Mouse (Mus musculus) midbrain, postnatal 0 days (tissue): ENCODE data around the gene Ell3. TPM values are rescaled to one million over a fixed set of nuclear protein-coding genes. Genes with fewer than 3 reads are reported as not detected.
A peak's percentile ranks its signal among the peaks of the same experiment; 100 is the strongest.

Experiments used
- ATAC-seq: fragments of 200-750 bp; cut with Nextera tagmentation; 2 replicates; pipeline ENCODE4 v1.8.0; 2017; ENCODE audit warnings: moderate number of reproducible peaks, mild to moderate bottlenecking, moderate TSS enrichment, moderate library complexity; ENCODE audit not compliant: low FRiP score
- DNase-seq: peaks from one replicate; pipeline ENCODE4 v3.0.0-alpha.2; 2015; ENCODE audit warnings: low spot score
- H3K27ac ChIP-seq: fragments of 300-500 bp; sonication (generic); 2 replicates; pipeline ENCODE4 v1.5.1; 2014; ENCODE audit warnings: low read depth, mild to moderate bottlenecking, low read length, mixed read lengths
- H3K27me3 ChIP-seq: fragments of 300-500 bp; sonication (generic); 2 replicates; pipeline ENCODE4 v1.6.1; 2014; ENCODE audit warnings: low read length, control low read depth, mixed read lengths; ENCODE audit not compliant: insufficient read depth
- H3K36me3 ChIP-seq: fragments of 300-500 bp; sonication (generic); 2 replicates; pipeline ENCODE4 v1.6.1; 2014; ENCODE audit warnings: low read length, control low read depth, mixed read lengths; ENCODE audit not compliant: insufficient read depth
- H3K4me1 ChIP-seq: fragments of 300-500 bp; sonication (generic); 2 replicates; pipeline ENCODE4 v1.6.1; 2014; ENCODE audit warnings: mild to moderate bottlenecking, control low read depth, antibody characterized with exemption, low read length, mixed read lengths; ENCODE audit not compliant: insufficient read depth
- H3K4me2 ChIP-seq: fragments of 300-500 bp; sonication (generic); 2 replicates; pipeline ENCODE4 v1.6.1; 2014; ENCODE audit warnings: low read depth, mild to moderate bottlenecking, low read length, mixed read lengths; ENCODE audit not compliant: poor library complexity, severe bottlenecking
- H3K4me3 ChIP-seq: fragments of 300-500 bp; sonication (generic); 2 replicates; pipeline ENCODE4 v1.5.1; 2014; ENCODE audit warnings: low read depth, mild to moderate bottlenecking, low read length, moderate library complexity
- H3K9ac ChIP-seq: fragments of 300-500 bp; sonication (generic); replicated peaks from 2 replicates; pipeline ENCODE4 v1.6.1; 2014; ENCODE audit warnings: mild to moderate bottlenecking, low read length, moderate library complexity, mixed read lengths; ENCODE audit not compliant: poor library complexity, severe bottlenecking
- H3K9me3 ChIP-seq: fragments of 300-500 bp; sonication (generic); 2 replicates; pipeline ENCODE4 v1.6.1; 2016; ENCODE audit warnings: low read length, control low read depth
- CTCF ChIP-seq: IDR thresholded peaks from 2 replicates; pipeline ENCODE4 v1.5.1; 2016; ENCODE audit warnings: antibody characterized with exemption, mild to moderate bottlenecking
- WGBS: fragments of 180-500 bp; shearing (Covaris S2); extraction: QIAGEN DNeasy Blood & Tissue Kit; methylation state at CpG from one replicate; pipeline ENCODE4 v1.1.7; 2014; 5-methylcytosine and 5-hydroxymethylcytosine counted together
- polyA plus RNA-seq: library from polyadenylated mRNA; unstranded; fragments of >200 nt; fragmentation: Nextera tagmentation; extraction: Ambion mirVana; gene quantifications from 2 replicates; pipeline ENCODE4 v1.2.1, GENCODE M21; 2015
- total RNA-seq: library from RNA; depleted of rRNA; stranded (reverse); fragments of >200 nt; gene quantifications from 2 replicates; pipeline ENCODE4 v1.2.3, GENCODE M21; 2014

Gene Ell3
- total and polyA plus RNA-seq, 2 experiments from 2014 or later = 0.33 to 2.6 TPM

DNA sequence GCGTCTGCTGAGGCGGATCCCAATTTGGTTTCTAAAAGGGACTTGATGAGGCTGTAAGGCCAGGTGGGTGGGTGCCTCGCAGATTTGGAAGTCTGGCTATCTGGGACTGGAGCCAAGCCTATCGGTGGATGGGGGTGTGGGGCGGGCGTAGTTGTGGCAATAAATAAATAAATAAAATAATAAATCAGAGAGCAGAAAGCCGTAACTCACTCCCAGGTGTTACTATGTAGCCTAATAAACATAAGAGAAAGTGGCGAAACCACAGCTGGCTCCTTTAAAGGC lies 1.1 kb downstream of the Ell3 start:
- peak overlapping the region; percentile 19; the same call in 1 of the 2 replicates for H3K4me3 ChIP-seq
- TF ChIP-seq CTCF = no peak
- H3K9ac ChIP-seq = no peak overlapping the region; the same call in 1 of the 2 replicates

DNA sequence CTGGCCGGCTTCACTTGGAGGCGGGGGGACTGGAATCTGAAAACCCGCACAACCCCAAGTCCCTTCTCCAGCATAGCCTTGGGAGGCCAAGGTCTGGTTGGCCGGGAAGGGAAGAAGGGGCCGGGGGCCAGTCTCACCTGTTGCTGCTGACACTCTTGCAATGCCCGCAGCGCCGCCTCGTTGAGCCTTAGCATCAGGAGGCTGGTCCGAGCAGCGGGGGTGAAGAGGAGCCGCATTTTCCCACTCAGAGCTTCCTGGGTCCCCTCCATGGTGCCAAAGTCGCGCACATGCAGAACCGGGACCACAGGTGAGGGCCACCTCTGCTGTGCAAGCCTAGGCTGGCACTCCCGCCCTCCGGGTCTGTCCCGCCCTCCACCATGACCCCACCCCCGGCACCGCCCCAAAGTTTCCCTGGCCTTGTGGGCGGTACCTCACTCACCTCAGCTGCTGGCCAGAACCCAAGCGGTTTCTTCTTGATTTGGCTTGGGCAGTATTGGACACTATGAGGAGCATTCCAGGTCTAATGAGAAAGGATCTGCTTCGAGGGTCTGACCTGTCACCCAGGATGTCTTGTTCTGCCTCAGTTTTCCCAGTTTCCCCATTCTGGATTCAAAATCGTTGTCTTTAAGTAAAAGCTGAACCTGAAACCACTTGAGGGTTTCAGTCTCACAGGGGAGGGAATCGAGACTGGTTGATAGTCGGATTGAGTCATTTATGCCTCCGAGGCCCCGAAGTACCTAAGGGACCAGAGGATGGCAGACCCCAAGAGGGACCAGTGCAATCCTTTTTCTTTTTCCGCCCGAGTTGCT lies 1.6 kb downstream of the Ell3 start:
- no peak overlapping the region; the same call in 1 of the 2 replicates for H3K9ac ChIP-seq
- H3K36me3 ChIP-seq = peaks cover 17% of the 10 kb centered on the region
- H3K4me1 ChIP-seq = 0 out of 2 replicates have a peak, but pooled peaks cover 4% of the 10 kb centered on the region
- ATAC-seq (no peak), DNase-seq (no peak)
- no peaks in the 10 kb centered on the region for H3K9me3 ChIP-seq
- no peak overlapping the region for H3K27ac ChIP-seq
- peaks cover 8% of the 10 kb centered on the region; the same call in 1 of the 2 replicates for H3K27me3 ChIP-seq
- no peak for TF ChIP-seq CTCF
- WGBS = 4% methylated on average over 30 of the region's 30 CpGs
- peak overlapping the region; percentile 47 for H3K4me2 ChIP-seq
- peak overlapping the region; percentile 19 for H3K4me3 ChIP-seq

More for the DNA sequence above, 1.1 kb downstream of the Ell3 start:
- no peak for DNase-seq
- Histone ChIP-seq H3K36me3 (peaks cover 11% of the 10 kb centered on the region), H3K4me1 (0 out of 2 replicates have a peak, but pooled peaks cover 4% of the 10 kb centered on the region), H3K4me2 (peak overlapping the region; percentile 47), H3K9me3 (no peaks in the 10 kb centered on the region), H3K27me3 (peaks cover 8% of the 10 kb centered on the region; the same call in 1 of the 2 replicates), H3K27ac (no peak overlapping the region)
- WGBS = 20% methylated on average over 8 of the region's 8 CpGs
- no peak for ATAC-seq

DNA sequence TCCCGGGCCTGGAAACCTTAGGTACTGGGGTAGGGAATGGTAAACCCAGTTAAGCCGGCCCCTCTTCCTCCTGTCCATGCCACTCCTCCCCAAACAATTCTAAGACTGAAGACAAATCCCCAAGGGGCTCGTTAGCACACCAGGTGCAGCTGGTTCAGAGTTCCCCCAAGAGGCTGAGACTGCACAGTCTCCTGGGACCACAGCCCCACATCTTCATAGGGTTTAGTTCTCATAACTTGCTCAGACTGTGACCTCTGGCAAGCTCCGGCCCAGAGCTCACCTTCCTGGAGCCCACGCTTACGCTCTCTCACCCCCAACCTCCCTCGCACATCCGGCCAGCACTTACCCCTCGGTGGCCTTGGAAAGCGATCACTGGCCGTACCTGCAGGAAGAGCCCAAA lies 2.3 kb downstream of the Ell3 start:
- Histone ChIP-seq H3K9ac (no peak overlapping the region), H3K27me3 (peaks cover 8% of the 10 kb centered on the region; the same call in 1 of the 2 replicates), H3K4me2 (peak overlapping the region; percentile 47), H3K4me1 (0 out of 2 replicates have a peak, but pooled peaks cover 4% of the 10 kb centered on the region), H3K4me3 (peak overlapping the region; percentile 19; the same call in 1 of the 2 replicates), H3K36me3 (peaks cover 21% of the 10 kb centered on the region), H3K9me3 (no peaks in the 10 kb centered on the region), H3K27ac (no peak overlapping the region)
- WGBS = 11% methylated on average over 11 of the region's 11 CpGs
- TF ChIP-seq CTCF = no peak
- ATAC-seq = no peak
- DNase-seq = no peak

DNA sequence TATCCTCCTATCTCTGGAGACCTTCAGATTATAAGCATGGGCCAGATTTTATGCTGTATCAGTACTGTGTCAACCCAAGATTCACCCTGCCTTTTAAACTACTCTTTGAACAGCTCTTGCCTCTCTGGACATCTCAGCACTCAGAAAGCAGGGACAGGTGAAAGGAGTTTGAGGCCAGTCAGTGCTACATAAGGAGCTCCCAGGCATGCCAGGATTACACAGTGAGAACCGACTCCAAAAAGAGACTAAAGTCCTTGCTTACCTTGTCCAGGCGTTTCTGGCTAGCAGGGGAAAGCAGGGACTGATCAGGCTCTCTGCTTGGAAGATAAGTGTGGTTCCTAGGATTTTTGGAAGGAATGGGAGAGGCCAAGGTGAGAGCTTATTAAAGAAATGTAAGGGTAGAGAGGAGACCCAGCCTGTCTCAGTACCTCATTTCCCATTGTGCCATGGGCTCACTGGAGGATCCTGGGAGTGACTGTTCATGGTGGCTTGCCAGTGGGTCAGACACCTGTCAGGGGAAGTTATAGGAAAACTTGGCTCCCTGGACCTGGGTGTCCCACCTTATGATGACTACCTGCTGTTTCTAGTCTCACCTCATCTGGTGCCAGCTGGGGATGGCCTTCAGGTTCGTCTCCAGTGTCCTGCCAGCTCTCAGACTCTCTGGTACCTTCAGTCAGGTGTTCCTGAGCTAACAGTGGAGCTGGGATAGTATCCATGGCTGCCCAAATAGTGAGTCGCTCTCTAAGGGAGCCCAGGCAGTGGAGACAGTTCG lies 3.1 kb downstream of the Ell3 start:
- no peak overlapping the region for H3K4me2 ChIP-seq
- H3K27me3 ChIP-seq = peaks cover 8% of the 10 kb centered on the region; the same call in 1 of the 2 replicates
- no peak for TF ChIP-seq CTCF
- 0 out of 2 replicates have a peak, but pooled peaks cover 4% of the 10 kb centered on the region for H3K4me1 ChIP-seq
- H3K27ac ChIP-seq = no peak overlapping the region
- DNase-seq (no peak), ATAC-seq (no peak)
- 65% methylated on average over 5 of the region's 5 CpGs for WGBS
- H3K4me3 ChIP-seq = no peak overlapping the region
- no peaks in the 10 kb centered on the region for H3K9me3 ChIP-seq
- H3K36me3 ChIP-seq = peaks cover 24% of the 10 kb centered on the region
- H3K9ac ChIP-seq = no peak overlapping the region

DNA sequence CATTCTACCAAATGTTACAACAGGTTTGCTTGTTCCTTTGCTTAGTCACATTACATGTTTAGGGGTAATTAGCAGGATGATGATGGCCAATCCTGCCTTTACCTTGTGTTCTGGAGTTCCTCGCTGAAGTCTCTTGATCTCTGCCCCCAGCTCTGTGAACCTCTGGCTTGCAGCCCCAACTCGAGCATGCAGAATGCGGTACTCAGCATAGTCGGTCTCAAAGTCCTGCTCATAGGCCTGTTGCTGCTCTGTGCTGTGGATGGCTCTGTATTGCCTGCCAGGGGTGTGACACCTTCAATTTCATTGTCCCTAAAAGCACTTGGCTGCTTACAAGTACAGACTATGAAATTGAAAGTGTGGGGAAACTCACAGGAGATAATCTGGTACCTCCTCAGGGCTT lies 4.3 kb downstream of the Ell3 start:
- no peaks in the 10 kb centered on the region for H3K9me3 ChIP-seq
- H3K27ac ChIP-seq = no peak overlapping the region
- H3K4me1 ChIP-seq = 0 out of 2 replicates have a peak, but pooled peaks cover 4% of the 10 kb centered on the region
- H3K4me3 ChIP-seq = no peak overlapping the region
- H3K4me2 ChIP-seq = no peak overlapping the region
- H3K9ac ChIP-seq = no peak overlapping the region; the same call in 1 of the 2 replicates
- DNase-seq (no peak), ATAC-seq (no peak)
- peaks cover 32% of the 10 kb centered on the region for H3K36me3 ChIP-seq
- TF ChIP-seq CTCF = no peak
- H3K27me3 ChIP-seq = peaks cover 8% of the 10 kb centered on the region; the same call in 1 of the 2 replicates
- 86% methylated on average over 4 of the region's 4 CpGs for WGBS

DNA sequence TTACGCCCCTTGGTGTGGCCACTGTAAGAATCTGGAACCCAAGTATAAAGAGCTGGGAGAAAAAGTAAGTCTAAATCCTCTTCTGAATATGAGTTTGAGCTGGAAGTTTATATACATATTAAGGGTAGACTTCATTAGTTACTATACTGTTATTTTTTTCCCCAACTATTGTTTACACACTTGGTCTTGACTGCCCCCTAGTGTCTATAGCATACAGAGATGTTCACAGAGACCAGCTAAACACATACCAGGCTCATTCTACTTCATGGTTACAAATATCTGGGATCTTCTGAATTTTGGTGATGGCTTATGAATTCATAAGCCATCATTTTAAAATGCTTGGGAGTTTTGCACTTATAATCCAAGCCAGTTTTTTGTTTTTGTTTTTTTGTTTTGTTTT lies 9.2 kb downstream of the Ell3 start:
- H3K27ac ChIP-seq = no peak overlapping the region
- H3K9ac ChIP-seq = no peak overlapping the region
- TF ChIP-seq CTCF = peak; percentile 65
- peak; percentile 49 for DNase-seq
- H3K36me3 ChIP-seq = peaks cover 57% of the 10 kb centered on the region
- no peaks in the 10 kb centered on the region for H3K27me3 ChIP-seq
- no peak for ATAC-seq
- WGBS = 100% methylated on average over 1 of the region's 1 CpGs
- no peaks in the 10 kb centered on the region for H3K4me1 ChIP-seq
- no peaks in the 10 kb centered on the region for H3K9me3 ChIP-seq
- H3K4me2 ChIP-seq = no peak overlapping the region
- H3K4me3 ChIP-seq = no peak overlapping the region
